Mouse (Mus musculus) lung, postnatal 0 days (tissue): ENCODE data around the gene Zfhx2.

Experiments used
- CTCF ChIP-seq: IDR thresholded peaks from 2 replicates; pipeline ENCODE4 v1.5.1; 2016; ENCODE audit warnings: antibody characterized with exemption, mild to moderate bottlenecking
- EP300 ChIP-seq: IDR thresholded peaks from 2 replicates; pipeline ENCODE4 v1.6.1; 2016; ENCODE audit warnings: antibody characterized with exemption, mild to moderate bottlenecking, control low read depth

DNA sequence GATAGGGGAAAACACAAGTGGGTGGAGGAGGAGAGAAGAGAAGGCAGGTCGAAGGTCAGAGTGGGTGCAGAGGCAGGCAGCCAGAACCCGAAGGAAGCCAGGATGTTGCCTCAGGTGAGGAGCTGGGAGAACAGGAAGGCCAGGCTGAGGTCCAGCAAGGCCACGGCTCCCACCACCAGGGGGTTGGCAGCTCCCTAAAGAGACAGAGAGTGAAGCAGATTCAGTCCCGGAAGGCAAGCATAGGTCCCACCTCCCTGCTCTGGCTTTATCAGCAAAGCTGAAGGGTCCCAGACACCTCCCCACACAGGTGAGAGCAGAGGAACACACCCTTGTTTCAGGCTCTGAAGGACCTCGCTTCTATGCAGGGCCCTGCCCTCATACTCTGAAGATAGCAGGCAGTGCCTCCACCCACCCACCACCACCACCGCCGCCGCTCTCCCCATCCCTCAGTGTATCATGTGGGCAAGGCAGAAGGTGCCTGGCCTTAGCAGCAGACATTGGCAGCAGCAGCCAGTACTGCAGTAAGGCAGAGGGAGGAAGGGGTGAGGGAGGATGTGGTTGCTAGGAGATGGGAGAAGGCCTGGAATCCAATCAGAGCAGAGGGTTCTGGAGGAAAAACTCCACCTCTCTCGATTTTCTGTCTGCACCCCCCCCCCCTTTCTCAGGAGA, 16.2 kb upstream of the Zfhx2 start:
- no peak for TF ChIP-seq CTCF
- no peak for TF ChIP-seq EP300
